Mouse (Mus musculus): Measurements from ENCODE around the gene Asb3.

- no peak for TF ChIP-seq CTCF (IDR thresholded peaks at IDR 0.05; ENCODE audit: low read depth)
- TF ChIP-seq EP300 (IDR thresholded peaks at IDR 0.05; ENCODE audit: low read depth): no peak
Observed at GRCm38 (mm10) chr11:30953469-30954154, 68.4 kb downstream of the Asb3 start.

Measured in liver, embryonic 14.5 days (tissue).